Mouse (Mus musculus) adrenal gland, postnatal 14 days (tissue): ENCODE measurements at regions not wholly inside any gene's neighbourhood (a gene's known extent, or its start where the extent isn't known, plus 50 kb on each side); places are given as distances from the start of the nearest gene placed in this dataset.
A peak's percentile ranks its signal among the peaks of the same experiment; 100 is the strongest.

Experiments
- DNase-seq: peaks from one replicate; pipeline ENCODE4 v3.0.0; 2021; ENCODE audit warnings: mixed read lengths

- DNase-seq: peak; percentile 26
Measured at GRCm38 (mm10) chr3:78901838-78902484, 384.4 kb downstream of the Rapgef2 start.

GRCm38 (mm10) chr3:78901016-78901837 lies 385.1 kb downstream of the Rapgef2 start:
- no peak for DNase-seq

- no peak for DNase-seq
Measured at GRCm38 (mm10) chr3:78899446-78900230, 386.7 kb downstream of the Rapgef2 start.

- DNase-seq: no peak
Measured at GRCm38 (mm10) chr3:78889326-78889725, 397.0 kb downstream of the Rapgef2 start.

DNA sequence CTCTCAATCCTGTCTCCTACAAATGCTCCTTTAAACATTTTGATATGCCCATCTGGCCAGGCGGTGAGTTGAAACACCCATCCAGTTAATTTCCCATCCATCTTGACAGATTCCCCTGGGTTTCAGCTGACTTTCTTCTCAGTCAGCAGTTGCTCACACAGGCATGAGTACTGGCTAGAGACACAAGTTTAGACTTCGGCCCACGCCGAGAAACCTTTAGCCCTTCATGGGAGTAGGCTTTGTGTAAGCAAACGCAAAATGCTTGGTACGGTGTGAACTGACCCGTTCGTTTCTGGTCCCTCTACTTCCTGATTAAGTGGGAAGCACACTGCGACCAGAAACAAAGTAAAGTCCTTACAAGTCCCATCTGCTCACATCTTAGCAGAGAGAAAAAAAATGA lies 401.6 kb downstream of the Rapgef2 start:
- no peak for DNase-seq

DNA sequence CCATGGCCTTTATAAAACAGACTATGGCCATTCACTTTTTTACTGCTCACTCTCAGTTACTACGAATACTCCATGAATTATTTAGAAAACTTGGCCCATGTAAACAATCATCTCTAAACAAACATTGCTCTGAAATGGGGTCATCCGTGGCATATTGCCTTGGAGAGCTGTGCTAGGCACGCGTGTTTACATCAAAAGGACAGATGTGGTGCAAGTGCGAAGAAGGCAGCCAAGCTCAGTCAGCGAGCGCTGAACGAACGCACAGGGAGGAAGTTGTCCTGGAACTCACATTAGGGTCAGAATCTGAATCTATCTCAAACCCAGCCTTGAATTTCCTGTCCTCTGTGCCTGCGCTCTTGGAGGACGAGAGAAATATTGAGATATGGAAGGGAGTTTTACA lies 402.3 kb downstream of the Rapgef2 start:
- DNase-seq: no peak

- no peak for DNase-seq
Measured at GRCm38 (mm10) chr3:78880072-78880471, 406.2 kb downstream of the Rapgef2 start.

DNA sequence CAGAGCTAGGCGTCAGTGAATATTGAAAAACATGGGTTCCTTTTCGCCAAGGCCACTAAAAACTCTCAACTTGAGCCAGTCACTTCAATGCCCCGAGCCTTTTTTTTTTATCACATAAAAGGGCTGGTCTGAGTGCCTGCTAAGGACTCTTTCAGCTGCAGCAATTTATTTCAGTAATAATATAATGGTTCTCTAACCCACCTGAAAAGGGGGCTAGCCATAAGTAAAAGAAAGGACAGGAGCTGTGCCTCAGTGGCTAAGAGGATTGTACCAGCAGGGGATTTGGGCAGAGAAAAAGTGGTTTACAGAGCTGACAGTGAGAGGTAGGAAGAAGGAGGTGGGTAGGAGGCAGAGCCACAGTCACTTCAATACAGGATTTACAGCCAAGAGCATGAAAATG lies 409.0 kb downstream of the Rapgef2 start:
- DNase-seq: no peak

- DNase-seq: no peak
Measured at GRCm38 (mm10) chr3:78866896-78867295, 419.4 kb downstream of the Rapgef2 start.

- no peak for DNase-seq
Measured at GRCm38 (mm10) chr3:78866083-78866726, 420.1 kb downstream of the Rapgef2 start.

- DNase-seq: no peak
Measured at GRCm38 (mm10) chr3:78863005-78863404, 423.3 kb downstream of the Rapgef2 start.

DNA sequence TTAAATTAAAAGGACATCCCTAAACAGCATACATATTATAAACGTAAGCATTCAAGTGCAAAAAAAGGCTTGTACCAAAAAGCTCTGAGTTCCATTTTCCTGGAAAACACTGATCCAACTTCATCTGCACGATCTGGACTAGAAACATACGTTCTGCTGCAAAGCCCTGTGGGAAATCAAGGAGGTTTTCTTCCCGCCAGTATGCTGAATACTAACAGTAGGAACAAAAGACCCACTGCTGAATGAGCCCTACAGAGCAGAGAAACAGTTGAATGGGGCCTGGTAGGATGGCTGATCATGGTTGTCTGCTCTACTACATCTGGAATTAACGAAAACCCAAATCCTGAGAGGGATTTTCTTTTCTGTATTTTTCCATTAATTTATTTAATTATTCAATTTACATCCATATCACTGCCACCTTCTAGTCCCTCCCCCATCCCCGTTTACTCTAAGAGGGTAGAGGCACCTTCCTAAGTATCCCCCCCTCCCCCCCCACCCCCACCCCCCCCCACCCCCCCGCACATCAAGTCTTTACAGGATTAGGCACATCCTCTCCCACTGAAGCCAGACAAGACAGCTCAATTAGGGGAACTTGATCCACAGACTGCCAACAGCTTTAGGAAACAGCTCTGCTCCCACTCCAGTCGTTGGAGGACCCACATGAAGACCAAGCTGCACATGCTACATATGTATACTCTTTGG lies 439.5 kb downstream of the Rapgef2 start:
- no peak for DNase-seq

DNA sequence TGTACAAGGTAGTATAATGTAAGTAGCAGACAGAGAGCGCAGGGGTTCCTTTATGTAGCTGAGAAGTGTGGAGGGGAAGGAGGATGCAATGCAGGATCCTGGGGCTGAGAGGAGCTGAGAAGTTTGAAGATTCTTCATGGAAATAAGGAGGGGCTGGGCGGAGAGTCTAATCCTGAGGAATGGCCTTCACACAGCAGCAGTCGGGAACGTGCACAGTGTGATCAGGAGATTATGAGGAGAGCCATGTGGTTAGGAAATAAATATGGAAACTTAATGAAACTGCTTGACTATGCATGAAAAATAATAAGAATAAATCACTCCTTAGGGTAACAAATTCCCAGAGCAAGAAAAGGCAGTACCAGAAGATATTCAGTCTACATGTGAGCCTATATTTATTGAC lies 445.1 kb downstream of the Rapgef2 start:
- DNase-seq: no peak

GRCm38 (mm10) chr3:78836824-78837223 lies 449.5 kb downstream of the Rapgef2 start:
- DNase-seq: no peak

GRCm38 (mm10) chr3:78825505-78825904 lies 460.8 kb downstream of the Rapgef2 start:
- peak; percentile 63 for DNase-seq

DNA sequence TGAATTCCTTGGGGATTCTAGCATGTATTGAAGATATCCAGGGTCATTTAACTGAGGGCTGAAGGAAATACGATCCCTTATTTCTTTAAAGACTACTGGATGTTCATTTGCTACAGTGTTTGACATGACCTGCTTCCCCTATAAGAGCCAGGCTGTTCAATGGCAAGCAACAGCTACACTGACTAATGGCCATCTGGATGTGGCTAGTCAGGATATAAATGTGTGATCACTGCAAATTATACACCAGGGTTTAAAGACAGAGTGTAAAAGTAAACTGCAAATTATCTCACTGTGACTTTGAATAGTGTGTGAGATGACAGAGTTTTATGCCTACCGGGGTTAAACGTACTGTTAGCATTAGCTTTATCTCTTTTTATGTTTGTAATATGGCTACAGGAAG lies 473.9 kb downstream of the Rapgef2 start:
- DNase-seq: no peak

- no peak for DNase-seq
Measured at GRCm38 (mm10) chr3:78810431-78811152, 475.7 kb downstream of the Rapgef2 start.

- DNase-seq: peak; percentile 25
Measured at GRCm38 (mm10) chr3:78803176-78803575, 483.1 kb downstream of the Rapgef2 start.

- DNase-seq: no peak
Measured at GRCm38 (mm10) chr3:78795951-78796455, 490.3 kb downstream of the Rapgef2 start.

DNA sequence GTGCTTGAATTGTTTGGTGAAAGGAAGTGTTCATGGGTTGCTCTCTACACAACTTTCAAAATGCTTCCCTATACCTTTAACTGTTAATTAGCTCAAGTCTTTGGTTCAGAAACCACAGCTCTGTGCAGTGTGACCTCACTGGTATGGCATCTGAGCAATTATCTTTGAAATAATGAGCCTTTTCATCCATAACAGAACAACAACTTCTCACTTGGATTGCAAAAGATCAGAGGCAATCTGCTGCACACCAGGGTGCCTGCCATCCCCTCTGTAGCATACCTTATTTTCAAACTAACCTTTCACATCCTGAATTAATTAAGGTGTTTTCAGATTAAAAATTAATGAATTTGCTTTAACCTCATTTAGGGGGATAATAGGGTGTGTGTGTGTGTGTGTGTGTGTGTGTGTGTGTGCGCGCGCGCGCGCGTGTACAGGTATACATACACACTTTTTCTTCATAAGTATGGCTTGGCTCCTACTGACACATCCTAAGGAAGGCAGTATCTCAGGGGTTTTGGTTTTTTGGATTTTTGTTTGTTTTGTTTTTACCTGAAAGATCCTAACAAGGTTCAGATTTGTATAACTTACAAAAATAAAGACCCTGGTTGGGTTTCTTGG lies 493.8 kb downstream of the Rapgef2 start:
- DNase-seq: no peak
